Mouse (Mus musculus): ENCODE data around the gene Stard13.

Gene Stard13

DNA sequence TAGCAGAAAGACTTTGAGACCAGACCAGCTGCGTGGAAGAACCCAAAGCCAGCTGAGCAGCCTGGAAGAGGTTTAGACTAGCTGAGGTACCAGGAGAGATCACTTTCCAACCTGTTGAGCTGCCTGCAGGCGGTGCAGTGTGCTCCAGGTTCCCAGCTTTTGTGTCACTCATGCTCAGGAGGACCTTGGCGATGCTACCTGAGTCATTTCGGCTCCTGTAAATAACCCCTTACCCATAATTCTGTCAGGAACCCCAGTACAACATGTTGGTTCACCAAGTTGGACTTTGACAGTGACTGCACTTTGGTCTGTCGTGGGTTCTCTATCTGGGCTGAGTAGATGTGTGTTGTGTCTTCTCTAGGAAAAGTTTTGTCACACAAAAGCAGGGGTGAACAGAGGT, 215.2 kb downstream of the Stard13 start:
- no peak for DNase-seq

DNA sequence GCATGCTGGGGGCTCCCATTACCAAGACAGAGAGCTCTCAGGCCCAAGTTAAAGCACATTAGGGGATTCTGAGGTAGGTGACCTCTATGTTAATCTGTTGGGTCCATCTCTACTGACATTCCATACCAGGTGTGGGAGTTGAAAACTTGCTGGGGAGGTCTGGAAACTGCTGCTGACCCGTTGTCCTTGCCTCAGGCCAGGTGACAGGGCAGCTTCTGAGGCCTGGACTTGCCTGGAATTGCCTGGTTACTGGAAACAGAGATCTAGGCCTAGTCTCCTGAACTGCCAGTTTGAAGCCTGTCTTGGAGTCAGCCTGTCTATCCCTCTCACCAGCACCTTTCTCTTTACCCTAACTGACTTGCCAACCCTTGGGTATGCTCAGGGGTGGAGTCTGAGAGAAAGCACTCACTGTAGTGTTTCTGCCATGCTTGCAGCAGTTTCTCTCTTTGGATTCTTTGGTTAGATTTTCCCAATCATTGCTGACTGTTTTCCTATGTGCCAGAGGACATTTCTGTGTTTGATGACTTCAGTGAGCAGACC, 229.3 kb downstream of the Stard13 start:
- no peak for DNase-seq

DNA sequence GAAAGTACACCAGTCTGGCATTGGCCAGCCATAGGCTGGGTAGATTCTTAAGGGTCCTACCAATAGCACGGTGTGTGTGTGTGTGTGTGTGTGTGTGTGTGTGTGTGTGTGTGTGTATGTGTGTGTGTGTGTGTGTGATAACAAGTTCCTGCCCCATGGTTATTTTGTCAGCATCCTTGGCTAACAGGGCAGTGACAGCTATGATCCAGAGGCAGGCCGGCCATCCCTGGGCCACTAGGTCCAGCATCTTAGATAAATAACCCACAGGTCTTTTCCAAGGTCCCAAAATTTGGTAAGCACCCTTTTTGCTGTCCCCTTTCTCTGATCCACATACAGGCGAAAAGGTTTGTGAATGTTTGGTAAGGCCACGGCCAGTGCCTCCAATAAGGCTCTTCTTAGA, 231.6 kb downstream of the Stard13 start:
- no peak for DNase-seq

DNA sequence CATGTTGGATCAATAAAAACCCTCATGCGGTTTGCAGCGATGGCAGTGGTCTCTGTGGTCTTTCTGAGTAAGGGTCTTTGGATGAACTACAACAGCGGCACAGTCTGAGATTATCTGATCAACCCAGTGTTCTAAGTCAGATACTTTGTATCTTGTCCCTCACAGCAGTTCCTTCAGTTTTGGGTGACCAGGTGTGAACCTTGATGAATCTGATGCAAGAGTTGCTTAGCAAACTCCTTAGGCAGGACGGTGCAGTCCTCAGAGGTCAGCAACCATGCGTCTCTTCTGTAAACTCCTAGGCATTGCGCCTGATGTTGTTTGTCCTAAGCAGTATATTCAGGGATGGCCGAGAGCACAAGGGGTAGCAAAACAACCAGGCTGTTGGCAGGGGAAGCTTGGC, 232.5 kb downstream of the Stard13 start:
- no peak for DNase-seq

DNA sequence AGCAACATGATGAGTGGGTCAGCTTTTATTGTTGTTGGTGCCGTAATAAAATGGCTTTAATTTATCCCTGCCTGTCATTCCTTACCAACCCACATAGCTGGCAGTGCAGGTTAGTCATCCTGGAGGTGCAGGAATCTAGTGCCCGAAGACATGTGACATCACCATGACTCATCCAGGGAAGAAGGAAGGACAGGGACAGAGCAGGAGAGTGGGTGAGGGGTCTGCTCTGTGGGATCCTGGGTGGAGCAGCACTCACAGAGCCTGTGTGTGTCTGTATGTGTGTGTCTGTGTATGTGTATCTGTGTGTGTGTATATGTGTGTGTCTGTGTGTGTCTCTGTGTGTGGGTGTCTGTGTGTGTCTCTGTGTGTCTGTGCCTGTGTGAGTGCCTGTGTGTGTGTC, 237.1 kb downstream of the Stard13 start:
- DNase-seq = no peak

DNA sequence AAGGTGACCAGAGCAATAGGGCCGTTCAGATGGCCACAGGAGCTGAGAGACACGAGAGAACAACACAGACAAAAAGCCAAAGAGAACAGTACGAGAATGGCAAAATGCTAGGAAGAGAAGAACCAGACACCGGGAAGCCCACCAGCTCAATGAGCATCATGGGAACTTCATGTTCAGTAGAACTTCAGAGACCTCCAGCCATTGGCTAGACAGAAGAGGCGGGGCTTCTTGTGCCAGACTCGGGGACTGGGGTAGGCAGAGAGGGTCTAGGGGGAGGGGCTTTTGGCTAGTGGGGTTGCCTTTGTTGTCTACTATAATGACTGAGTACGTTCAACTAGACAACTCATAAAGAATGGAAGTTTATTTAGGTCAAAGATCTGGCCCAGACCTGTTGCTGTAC, 239.5 kb downstream of the Stard13 start:
- DNase-seq = no peak

Measured in cerebellum, postnatal 36 days (tissue).